Mouse (Mus musculus) ovary, postnatal 36 days (tissue): ENCODE results near the gene Fbxo4.
A peak's percentile ranks its signal among the peaks of the same experiment; 100 is the strongest.

Experiments used
- DNase-seq: peaks from one replicate; pipeline ENCODE4 v3.0.0; 2022; ENCODE audit warnings: low spot score, mixed read lengths

The Fbxo4 gene

GRCm38 (mm10) chr15:3978279-3978678 is 1.1 kb downstream of the Fbxo4 start:
- DNase-seq = no peak

- no peak for DNase-seq
These were observed 6.1 kb downstream of the Fbxo4 start for GRCm38 (mm10) chr15:3973300-3973699.

- no peak for DNase-seq
These were observed 9.2 kb downstream of the Fbxo4 start for GRCm38 (mm10) chr15:3970193-3970592.

DNA sequence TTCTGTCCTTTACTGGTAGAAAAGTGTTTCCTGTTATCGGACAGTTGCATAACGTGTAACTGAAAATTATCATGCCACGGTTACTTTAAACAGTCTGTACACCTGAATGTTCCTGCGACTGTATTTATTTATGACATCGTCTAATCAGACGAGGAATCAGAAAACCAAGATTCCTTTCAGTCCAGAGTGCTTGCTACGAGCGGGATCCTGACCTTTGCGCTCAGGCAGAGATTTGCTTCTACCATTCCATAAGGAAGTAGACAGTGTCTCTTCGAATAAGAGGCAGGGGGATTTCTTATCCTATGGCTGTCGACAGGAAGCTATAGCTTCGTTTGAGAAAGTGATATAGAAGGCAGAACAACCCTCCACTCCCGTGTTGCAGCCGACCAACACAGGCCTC is 9.6 kb downstream of the Fbxo4 start:
- no peak for DNase-seq

DNA sequence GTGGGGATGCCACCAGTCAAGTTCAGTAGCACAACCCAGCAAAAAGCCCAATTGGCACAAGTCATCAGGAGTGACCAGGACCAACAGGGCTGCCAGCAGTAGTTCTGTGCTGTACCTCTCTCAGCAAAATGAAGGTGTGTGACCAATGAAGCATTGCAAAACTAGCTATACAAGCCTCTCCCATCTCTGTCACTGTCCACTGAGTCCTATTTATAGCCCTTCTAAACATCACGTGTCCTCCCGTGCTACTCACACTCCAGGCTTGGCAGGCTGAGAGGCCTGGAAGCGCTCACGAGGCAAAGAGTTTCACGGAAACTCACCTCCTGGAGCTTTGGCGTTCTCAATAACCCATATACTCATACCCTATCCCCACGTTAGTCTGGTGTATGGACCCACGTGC is 17.1 kb downstream of the Fbxo4 start:
- DNase-seq = no peak

DNA sequence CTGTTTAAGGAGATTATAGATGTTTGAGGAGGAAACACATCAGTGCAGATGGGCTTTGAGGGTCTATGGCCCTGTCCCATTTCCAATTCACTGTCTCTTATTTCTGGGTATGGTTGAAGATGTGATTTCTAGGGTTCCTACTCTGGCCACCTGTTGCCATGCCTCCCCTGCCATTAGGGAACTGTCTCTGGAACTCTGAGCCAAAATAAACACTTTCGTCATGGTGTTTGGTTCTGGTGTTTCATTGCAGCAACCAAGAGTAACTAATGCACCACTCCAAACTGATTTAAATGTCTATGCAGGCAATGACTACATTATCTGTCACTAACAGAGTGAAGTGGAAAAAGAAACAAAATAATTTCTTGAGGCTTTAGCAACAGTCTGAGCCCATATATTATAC is 19.3 kb downstream of the Fbxo4 start:
- no peak for DNase-seq

DNA sequence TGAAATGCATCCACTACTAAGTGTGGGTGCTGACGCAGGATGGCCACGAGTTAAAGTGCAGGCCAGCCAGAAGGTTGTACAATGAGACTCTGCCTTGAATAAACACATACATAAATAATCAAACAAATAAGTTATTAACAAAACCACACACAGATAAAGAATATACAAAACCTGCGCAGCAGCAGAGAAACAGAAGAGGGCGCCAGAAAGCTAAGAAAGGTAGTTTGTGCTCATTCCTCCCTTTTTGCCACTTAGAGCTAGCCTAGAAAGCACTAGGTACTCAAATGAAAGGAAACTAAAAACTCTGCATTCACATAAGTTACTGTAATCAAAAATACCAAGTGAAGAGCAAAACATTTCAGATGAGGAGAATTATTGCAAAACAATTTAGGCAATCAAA is 21.4 kb downstream of the Fbxo4 start:
- peak; percentile 24 for DNase-seq

DNA sequence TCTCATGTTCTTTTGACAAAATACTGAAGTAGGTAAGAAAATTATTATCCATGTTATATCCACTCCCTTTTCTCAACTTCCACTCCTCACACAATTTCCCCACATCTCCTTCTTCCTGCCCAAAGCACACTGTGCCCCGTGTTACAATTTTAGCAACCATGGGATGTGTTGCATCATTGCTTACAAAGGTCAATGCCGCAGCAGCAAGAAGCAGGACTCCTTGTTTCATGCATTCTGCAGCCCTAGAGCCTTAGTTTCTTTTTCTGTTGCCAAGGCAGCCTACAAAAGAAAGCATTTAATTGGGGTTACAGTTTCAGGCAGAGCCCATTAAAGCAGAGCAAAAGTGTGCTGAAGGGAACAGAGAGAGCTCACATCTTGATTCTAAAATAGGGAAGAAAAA is 24.4 kb downstream of the Fbxo4 start:
- DNase-seq = no peak

DNA sequence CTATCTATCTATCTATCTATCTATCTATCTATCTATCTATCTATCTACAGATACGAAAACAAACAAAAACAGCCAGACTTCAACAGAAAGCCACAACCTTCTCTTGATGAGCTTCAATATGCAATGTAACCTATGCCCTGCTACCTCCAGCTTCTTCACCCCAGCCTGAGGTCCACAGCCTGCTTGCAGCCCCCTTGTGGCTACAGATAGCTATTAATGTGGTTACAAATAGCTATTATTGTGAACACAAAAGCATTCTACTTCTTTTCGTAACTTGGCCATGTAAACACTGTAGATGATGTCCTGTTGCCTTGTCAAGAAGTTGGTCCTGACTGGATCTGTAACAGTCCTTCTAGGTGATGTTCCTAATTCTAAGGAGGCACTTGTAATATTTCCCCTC is 41.2 kb downstream of the Fbxo4 start:
- DNase-seq = no peak

- DNase-seq = no peak
These were observed 43.3 kb downstream of the Fbxo4 start for GRCm38 (mm10) chr15:3936056-3936455.

DNA sequence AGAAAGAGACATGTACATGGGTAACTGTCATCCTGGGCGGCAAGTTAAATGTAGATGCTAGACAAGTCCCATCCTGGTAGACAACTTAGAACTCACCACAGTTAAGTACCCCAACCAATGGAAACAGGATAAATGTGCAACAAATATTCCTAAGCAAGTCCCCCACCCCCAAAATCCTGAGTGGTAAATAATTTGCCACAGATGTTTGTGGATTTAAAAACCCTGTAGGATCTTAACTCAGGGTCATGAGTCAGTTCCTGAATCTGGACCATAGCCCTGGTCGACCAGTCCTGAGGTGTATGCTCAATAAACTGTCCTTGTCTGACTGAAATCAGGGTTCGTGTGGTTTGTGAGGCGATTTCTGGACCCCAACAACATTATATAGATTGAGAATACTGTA is 45.9 kb downstream of the Fbxo4 start:
- no peak for DNase-seq

- no peak for DNase-seq
These were observed 47.4 kb downstream of the Fbxo4 start for GRCm38 (mm10) chr15:3931931-3932330.
